Mouse (Mus musculus) right cerebral cortex, postnatal 10 days (tissue): ENCODE measurements at regions not wholly inside any gene's neighbourhood (a gene's known extent, or its start where the extent isn't known, plus 50 kb on each side); places are given as distances from the start of the nearest gene placed in this dataset.

ENCODE experiments used
- DNase-seq, 2 experiments: peaks; one replicate each; pipeline ENCODE4 v3.0.0; 2021; ENCODE audit warnings: low spot score in 2 of 2

- no peak for DNase-seq
Measured at GRCm38 (mm10) chr6:117237096-117237495, 68.8 kb downstream of the Cxcl12 start.

GRCm38 (mm10) chr6:117241206-117241605 lies 72.9 kb downstream of the Cxcl12 start:
- DNase-seq, result no peak

- DNase-seq, result no peak
Measured at GRCm38 (mm10) chr6:117245398-117245797, 77.1 kb downstream of the Cxcl12 start.

GRCm38 (mm10) chr6:117245849-117246248 lies 77.5 kb downstream of the Cxcl12 start:
- DNase-seq, result no peak

- DNase-seq, result no peak
Measured at GRCm38 (mm10) chr6:117249230-117249921, 81.0 kb downstream of the Cxcl12 start.

GRCm38 (mm10) chr6:117250051-117250450 lies 81.7 kb downstream of the Cxcl12 start:
- no peak for DNase-seq

GRCm38 (mm10) chr6:117251383-117251925 lies 83.1 kb downstream of the Cxcl12 start:
- no peak for DNase-seq

GRCm38 (mm10) chr6:117252361-117252760 lies 84.0 kb downstream of the Cxcl12 start:
- no peak for DNase-seq

GRCm38 (mm10) chr6:117253036-117253435 lies 84.7 kb downstream of the Cxcl12 start:
- no peak for DNase-seq

- DNase-seq, result no peak
Measured at GRCm38 (mm10) chr6:117253586-117254330, 85.4 kb downstream of the Cxcl12 start.

- DNase-seq, result peak; percentile 90 to 92
Measured at GRCm38 (mm10) chr6:117254620-117255228, 86.4 kb downstream of the Cxcl12 start.

GRCm38 (mm10) chr6:117255399-117256098 lies 87.2 kb downstream of the Cxcl12 start:
- DNase-seq, result no peak

- no peak for DNase-seq
Measured at GRCm38 (mm10) chr6:117256099-117256471, 87.8 kb downstream of the Cxcl12 start.

GRCm38 (mm10) chr6:117257591-117257990 lies 89.3 kb downstream of the Cxcl12 start:
- no peak for DNase-seq

- no peak for DNase-seq
Measured at GRCm38 (mm10) chr6:117267906-117268305, 99.6 kb downstream of the Cxcl12 start.

- no peak for DNase-seq
Measured at GRCm38 (mm10) chr6:117268376-117268775, 100.0 kb downstream of the Cxcl12 start.

GRCm38 (mm10) chr6:117270261-117270660 lies 101.9 kb downstream of the Cxcl12 start:
- DNase-seq, result no peak

- DNase-seq, result peak; percentile 33 to 42
Measured at GRCm38 (mm10) chr6:117271562-117272226, 103.4 kb downstream of the Cxcl12 start.

GRCm38 (mm10) chr6:117272227-117272955 lies 104.1 kb downstream of the Cxcl12 start:
- no peak for DNase-seq

- no peak for DNase-seq
Measured at GRCm38 (mm10) chr6:117275915-117276314, 107.6 kb downstream of the Cxcl12 start.

GRCm38 (mm10) chr6:117276850-117277249 lies 108.5 kb downstream of the Cxcl12 start:
- DNase-seq, result no peak
